Mouse (Mus musculus) MEL (cell line): Measurements from ENCODE around the gene Dok7.

Experiments used
- BHLHE40 ChIP-seq: IDR thresholded peaks from 2 replicates; pipeline ENCODE4 v1.6.1; 2012; ENCODE audit warnings: low read depth, mild to moderate bottlenecking, inconsistent platforms, low read length, improper control_type of control experiment, borderline replicate concordance
- CTCF ChIP-seq, 3 experiments: IDR thresholded peaks in 2 of 3; conservative IDR thresholded peaks in 1 of 3; 2 replicates each; pipeline ENCODE4 v1.5.1; 2011 to 2012; ENCODE audit warnings: low read length in 3 of 3, low read depth in 2 of 3, mild to moderate bottlenecking in 2 of 3, improper control_type of control experiment in 1 of 3, inconsistent platforms in 1 of 3, mixed read lengths in 1 of 3, moderate library complexity in 1 of 3; ENCODE audit not compliant: control insufficient read depth in 1 of 3, insufficient read depth in 1 of 3, poor library complexity in 1 of 3, severe bottlenecking in 1 of 3
- EP300 ChIP-seq, 2 experiments: IDR thresholded peaks; 2 replicates each; pipeline ENCODE4 v1.6.1; 2011; ENCODE audit warnings: improper control_type of control experiment in 2 of 2, low read length in 2 of 2, low read depth in 1 of 2, mild to moderate bottlenecking in 1 of 2
- GATA1 ChIP-seq: IDR thresholded peaks from 2 replicates; pipeline ENCODE4 v1.6.1; 2011; ENCODE audit warnings: low read depth, low read length, improper control_type of control experiment
- HCFC1 ChIP-seq: IDR thresholded peaks from 2 replicates; pipeline ENCODE4 v1.6.1; 2012; ENCODE audit warnings: low read depth, mild to moderate bottlenecking, inconsistent platforms, low read length, improper control_type of control experiment, moderate library complexity
- JUND ChIP-seq: IDR thresholded peaks from 2 replicates; pipeline ENCODE4 v1.6.1; 2011; ENCODE audit warnings: low read depth, mild to moderate bottlenecking, improper control_type of control experiment, low read length
- MAFK ChIP-seq: IDR thresholded peaks from 2 replicates; pipeline ENCODE4 v1.6.1; 2011; ENCODE audit warnings: low read depth, mild to moderate bottlenecking, low read length, improper control_type of control experiment, borderline replicate concordance
- MXI1 ChIP-seq: IDR thresholded peaks from 2 replicates; pipeline ENCODE4 v1.6.1; 2011; ENCODE audit warnings: mild to moderate bottlenecking, low read depth, low read length, improper control_type of control experiment
- POLR2A ChIP-seq, 2 experiments: IDR thresholded peaks; 2 replicates each; pipeline ENCODE4 v1.6.1; 2011 to 2012; ENCODE audit warnings: low read length in 2 of 2, mild to moderate bottlenecking in 2 of 2, control low read depth in 1 of 2, improper control_type of control experiment in 1 of 2, low read depth in 1 of 2, moderate library complexity in 1 of 2; ENCODE audit not compliant: control insufficient read depth in 1 of 2, insufficient read depth in 1 of 2, poor library complexity in 1 of 2
- SMC3 ChIP-seq: IDR thresholded peaks from 2 replicates; pipeline ENCODE4 v1.6.1; 2011; ENCODE audit warnings: low read depth, low read length, improper control_type of control experiment
- ZC3H11A ChIP-seq: IDR thresholded peaks from 2 replicates; pipeline ENCODE4 v1.6.1; 2012; ENCODE audit warnings: low read depth, mild to moderate bottlenecking, inconsistent platforms, low read length, improper control_type of control experiment
- ZKSCAN1 ChIP-seq: IDR thresholded peaks from 2 replicates; pipeline ENCODE4 v1.6.1; 2012; ENCODE audit warnings: low read depth, mild to moderate bottlenecking, inconsistent platforms, low read length, improper control_type of control experiment, moderate library complexity
- ZMIZ1 ChIP-seq: IDR thresholded peaks from 2 replicates; pipeline ENCODE4 v1.6.1; 2012; ENCODE audit warnings: low read depth, mild to moderate bottlenecking, inconsistent platforms, low read length, improper control_type of control experiment, moderate library complexity

- TF ChIP-seq EP300 (IDR thresholded peaks at IDR 0.05; ENCODE audit: low read depth in 1 of 2, low read length in 2 of 2) = no peak
- TF ChIP-seq CTCF (IDR thresholded peaks at IDR 0.05 in 2 of 3, conservative IDR thresholded peaks at IDR 0.05 in 1 of 3; ENCODE audit: control insufficient read depth in 1 of 3, insufficient read depth in 1 of 3, low read depth in 2 of 3, low read length in 3 of 3, poor library complexity in 1 of 3, severe bottlenecking in 1 of 3) = no peak
- TF ChIP-seq ZC3H11A = no peak
- TF ChIP-seq ZMIZ1 = no peak
- TF ChIP-seq SMC3 = no peak
- no peak for TF ChIP-seq POLR2A (IDR thresholded peaks at IDR 0.05; ENCODE audit: control insufficient read depth in 1 of 2, insufficient read depth in 1 of 2, low read depth in 1 of 2, low read length in 2 of 2, poor library complexity in 1 of 2)
- no peak for TF ChIP-seq BHLHE40
- TF ChIP-seq HCFC1 = no peak
- TF ChIP-seq MXI1 = no peak
- TF ChIP-seq MAFK = no peak
- no peak for TF ChIP-seq GATA1
- no peak for TF ChIP-seq JUND
- no peak for TF ChIP-seq ZKSCAN1
These were observed 13.3 kb downstream of the Dok7 start for GRCm38 (mm10) chr5:35069841-35070240.
